Mouse (Mus musculus) E14TG2a.4 (cell line): Measurements from ENCODE around the gene 1700109H08Rik.
A peak's percentile ranks its signal among the peaks of the same experiment; 100 is the strongest.
"Not testable (repeated sequence)": the region's sequence is repeated elsewhere in the genome, so short reads cannot be mapped to it uniquely, and the experiment has no call there.

Source experiments
- CTCF ChIP-seq: conservative IDR thresholded peaks from 2 replicates; pipeline ENCODE4 v1.5.1; 2014; ENCODE audit warnings: low read length
- NANOG ChIP-seq: IDR thresholded peaks from 2 replicates; pipeline ENCODE4 v1.6.1; 2014; ENCODE audit warnings: borderline replicate concordance, low read length, mixed read lengths

DNA sequence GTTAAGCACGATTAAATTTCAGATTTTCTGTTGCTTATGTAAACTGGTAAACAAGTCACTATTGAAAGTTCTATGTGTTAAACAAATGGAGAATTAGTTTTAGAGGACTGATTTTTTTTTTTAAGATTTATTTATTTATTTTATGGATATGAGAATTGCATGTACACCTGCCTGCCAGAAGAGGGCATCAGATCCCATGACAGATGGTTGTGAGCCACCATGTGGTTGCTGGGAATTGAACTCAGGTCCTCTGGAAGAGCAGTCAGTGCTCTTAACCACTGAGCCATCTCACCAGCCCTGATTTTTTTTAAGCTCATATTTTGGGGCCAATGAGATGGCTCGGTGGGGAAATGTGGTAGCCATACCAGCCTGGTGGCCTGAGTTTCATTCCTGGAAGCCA is 40.5 kb downstream of the 1700109H08Rik start:
- TF ChIP-seq CTCF: 0 out of 2 replicates have a peak, but pooled peaks have one; percentile 16
- not testable (repeated sequence) for TF ChIP-seq NANOG
